Mouse (Mus musculus): ENCODE results near the gene Eln. TPM values are rescaled to one million over a fixed set of nuclear protein-coding genes. Genes with fewer than 3 reads are reported as not detected.

Gene Eln
- total RNA-seq (2012; rRNA removed): 0.85 and 0.98 TPM in 2 replicates

DNA sequence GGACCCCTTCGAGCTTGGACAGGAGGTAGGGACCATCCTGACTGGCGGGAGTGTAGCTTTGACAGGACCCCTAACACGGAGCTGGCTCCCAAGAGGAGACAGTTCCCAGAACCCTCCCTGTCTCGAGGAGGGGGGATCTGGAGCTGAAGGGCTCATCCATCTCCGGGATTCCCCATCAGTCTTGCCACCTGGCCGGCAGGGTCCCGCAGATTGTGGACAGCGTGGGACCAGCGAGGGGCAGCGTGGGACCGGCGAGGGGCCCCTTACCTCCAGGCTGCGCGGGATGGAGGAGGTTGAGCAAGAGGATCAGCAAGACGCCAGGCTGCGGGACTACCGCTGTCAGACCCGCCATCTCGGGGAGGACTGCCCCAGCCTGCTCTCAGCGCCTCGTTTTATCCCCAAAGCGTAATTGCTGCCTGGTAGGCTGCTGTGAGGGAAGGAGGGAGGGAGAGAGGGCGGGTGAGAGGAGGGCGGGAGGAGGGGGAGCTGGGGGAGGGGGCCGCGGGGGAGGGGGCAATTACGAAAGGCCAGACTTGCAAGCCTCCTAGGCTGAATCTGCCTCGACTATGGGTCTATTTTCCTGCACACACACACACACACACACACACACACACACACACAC, at the start of gene Eln:
Eln (minus strand) TSS at position 434 of the 622 bp plus-strand sequence.
- Histone ChIP-seq H3K4me1 (ENCODE audit: control insufficient read depth in 2 of 2, insufficient read depth in 2 of 2, low read length in 2 of 2, poor library complexity in 1 of 2) (peaks cover 0 to 15% of the 10 kb centered on the region in 2 experiments; a peak in 1 of 4 replicates), H3K9me3 (ENCODE audit: control insufficient read depth, insufficient read depth, low read depth, low read length) (no peaks in the 10 kb centered on the region), H3K4me3 (ENCODE audit: insufficient read depth in 1 of 2, low read depth in 1 of 2, low read length in 2 of 2, poor library complexity in 1 of 2, severe bottlenecking in 1 of 2) (peak within 1 kb of the TSS; percentile 12 to 49; a peak in 2 of 4 replicates), H3K9ac (ENCODE audit: insufficient read depth, low read depth, low read length, poor library complexity, severe bottlenecking) (peak within 1 kb of the TSS; percentile 24; the same call in 1 of the 2 replicates), H3K36me3 (ENCODE audit: control insufficient read depth, insufficient read depth, low read length, poor library complexity, severe bottlenecking) (no peaks in the 10 kb centered on the region), H3K27ac (ENCODE audit: insufficient read depth, low read depth, low read length, poor library complexity, severe bottlenecking) (no peak within 1 kb of the TSS)
- no peak for DNase-seq (ENCODE audit: low read depth, low spot score)
- TF ChIP-seq ZC3H11A (IDR thresholded peaks at IDR 0.05; ENCODE audit: borderline replicate concordance, low read depth, low read length) (no peak), CHD2 (IDR thresholded peaks at IDR 0.05; ENCODE audit: low read depth, low read length) (no peak), MAFK (IDR thresholded peaks at IDR 0.05; ENCODE audit: insufficient read depth, low read depth, low read length) (no peak), ZNF384 (IDR thresholded peaks at IDR 0.05; ENCODE audit: low read depth, low read length) (no peak), HCFC1 (IDR thresholded peaks at IDR 0.05; ENCODE audit: borderline replicate concordance, insufficient read depth, low read length) (no peak)
- in situ Hi-C loops (cut with MboI; ENCODE audit: low sequenced_read_pairs in 2 of 2, unreplicated experiment in 2 of 2): no loop called here

- Histone ChIP-seq H3K27ac (ENCODE audit: insufficient read depth, low read depth, low read length, poor library complexity, severe bottlenecking) (no peak overlapping the region), H3K4me1 (ENCODE audit: control insufficient read depth in 2 of 2, insufficient read depth in 2 of 2, low read length in 2 of 2, poor library complexity in 1 of 2) (peaks cover 0 to 6% of the 10 kb centered on the region in 2 experiments; a peak in 1 of 4 replicates), H3K36me3 (ENCODE audit: control insufficient read depth, insufficient read depth, low read length, poor library complexity, severe bottlenecking) (no peaks in the 10 kb centered on the region), H3K9ac (ENCODE audit: insufficient read depth, low read depth, low read length, poor library complexity, severe bottlenecking) (no peak overlapping the region), H3K9me3 (ENCODE audit: control insufficient read depth, insufficient read depth, low read depth, low read length) (no peaks in the 10 kb centered on the region), H3K4me3 (ENCODE audit: insufficient read depth in 1 of 2, low read depth in 1 of 2, low read length in 2 of 2, poor library complexity in 1 of 2, severe bottlenecking in 1 of 2) (no peak overlapping the region)
- no peak for DNase-seq (ENCODE audit: low read depth, low spot score)
- in situ Hi-C loops (cut with MboI; ENCODE audit: low sequenced_read_pairs in 2 of 2, unreplicated experiment in 2 of 2): no loop called here
- TF ChIP-seq HCFC1 (IDR thresholded peaks at IDR 0.05; ENCODE audit: borderline replicate concordance, insufficient read depth, low read length) (no peak), MAFK (IDR thresholded peaks at IDR 0.05; ENCODE audit: insufficient read depth, low read depth, low read length) (no peak), CHD2 (IDR thresholded peaks at IDR 0.05; ENCODE audit: low read depth, low read length) (no peak), ZC3H11A (IDR thresholded peaks at IDR 0.05; ENCODE audit: borderline replicate concordance, low read depth, low read length) (no peak), ZNF384 (IDR thresholded peaks at IDR 0.05; ENCODE audit: low read depth, low read length) (no peak)
Observed at GRCm38 (mm10) chr5:134790080-134790995, 43.2 kb upstream of the Eln start.

DNA sequence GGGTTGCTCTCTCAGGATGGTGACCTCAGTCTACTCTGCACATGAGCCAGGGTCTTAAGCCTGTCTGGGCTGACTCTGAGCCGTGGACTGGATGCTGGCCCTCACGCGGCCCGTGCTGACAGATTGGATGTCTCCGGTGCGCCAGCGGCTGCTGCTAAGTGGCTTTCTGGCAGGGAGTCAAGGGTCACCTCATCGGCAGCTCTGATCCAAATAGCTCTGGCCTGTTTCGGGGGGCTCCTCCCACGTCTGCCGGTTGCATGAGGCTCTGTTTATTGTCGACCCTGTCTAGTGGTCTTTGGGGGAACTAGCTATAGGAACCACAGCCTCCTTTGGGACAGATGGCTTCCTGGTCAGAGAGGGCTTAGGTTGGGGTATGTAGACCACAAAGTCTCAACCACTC, 41.1 kb upstream of the Eln start:
- DNase-seq (ENCODE audit: low read depth, low spot score): no peak
- H3K9ac ChIP-seq (ENCODE audit: insufficient read depth, low read depth, low read length, poor library complexity, severe bottlenecking): no peak overlapping the region
- H3K4me1 ChIP-seq (ENCODE audit: control insufficient read depth in 2 of 2, insufficient read depth in 2 of 2, low read length in 2 of 2, poor library complexity in 1 of 2): peaks cover 0 to 19% of the 10 kb centered on the region in 2 experiments; a peak in 2 of 4 replicates
- TF ChIP-seq ZC3H11A (IDR thresholded peaks at IDR 0.05; ENCODE audit: borderline replicate concordance, low read depth, low read length) (no peak), MAFK (IDR thresholded peaks at IDR 0.05; ENCODE audit: insufficient read depth, low read depth, low read length) (no peak), CHD2 (IDR thresholded peaks at IDR 0.05; ENCODE audit: low read depth, low read length) (no peak), HCFC1 (IDR thresholded peaks at IDR 0.05; ENCODE audit: borderline replicate concordance, insufficient read depth, low read length) (no peak), ZNF384 (IDR thresholded peaks at IDR 0.05; ENCODE audit: low read depth, low read length) (no peak)
- H3K4me3 ChIP-seq (ENCODE audit: insufficient read depth in 1 of 2, low read depth in 1 of 2, low read length in 2 of 2, poor library complexity in 1 of 2, severe bottlenecking in 1 of 2): no peak overlapping the region
- in situ Hi-C loops (cut with MboI; ENCODE audit: low sequenced_read_pairs in 2 of 2, unreplicated experiment in 2 of 2): no loop called here
- H3K27ac ChIP-seq (ENCODE audit: insufficient read depth, low read depth, low read length, poor library complexity, severe bottlenecking): no peak overlapping the region
- H3K36me3 ChIP-seq (ENCODE audit: control insufficient read depth, insufficient read depth, low read length, poor library complexity, severe bottlenecking): no peaks in the 10 kb centered on the region
- H3K9me3 ChIP-seq (ENCODE audit: control insufficient read depth, insufficient read depth, low read depth, low read length): no peaks in the 10 kb centered on the region

- no peak overlapping the region; the same call in 1 of the 2 replicates for H3K27ac ChIP-seq (ENCODE audit: insufficient read depth, low read depth, low read length, poor library complexity, severe bottlenecking)
Observed at GRCm38 (mm10) chr5:134785691-134786371, 38.7 kb upstream of the Eln start.

More at GRCm38 (mm10) chr5:134785691-134786371, 38.7 kb upstream of the Eln start:
- H3K4me1 ChIP-seq (ENCODE audit: control insufficient read depth in 2 of 2, insufficient read depth in 2 of 2, low read length in 2 of 2, poor library complexity in 1 of 2): peaks cover 0 to 20% of the 10 kb centered on the region in 2 experiments; a peak in 2 of 4 replicates
- in situ Hi-C loops (cut with MboI; ENCODE audit: low sequenced_read_pairs in 2 of 2, unreplicated experiment in 2 of 2): no loop called here
- no peak overlapping the region for H3K4me3 ChIP-seq (ENCODE audit: insufficient read depth in 1 of 2, low read depth in 1 of 2, low read length in 2 of 2, poor library complexity in 1 of 2, severe bottlenecking in 1 of 2)
- H3K9ac ChIP-seq (ENCODE audit: insufficient read depth, low read depth, low read length, poor library complexity, severe bottlenecking): peak overlapping the region; percentile 48; the same call in 1 of the 2 replicates
- no peak for TF ChIP-seq ZC3H11A (IDR thresholded peaks at IDR 0.05; ENCODE audit: borderline replicate concordance, low read depth, low read length)
- TF ChIP-seq MAFK (IDR thresholded peaks at IDR 0.05; ENCODE audit: insufficient read depth, low read depth, low read length): no peak
- no peak for TF ChIP-seq CHD2 (IDR thresholded peaks at IDR 0.05; ENCODE audit: low read depth, low read length)
- TF ChIP-seq HCFC1 (IDR thresholded peaks at IDR 0.05; ENCODE audit: borderline replicate concordance, insufficient read depth, low read length): no peak
- no peak for TF ChIP-seq ZNF384 (IDR thresholded peaks at IDR 0.05; ENCODE audit: low read depth, low read length)
- no peaks in the 10 kb centered on the region for H3K36me3 ChIP-seq (ENCODE audit: control insufficient read depth, insufficient read depth, low read length, poor library complexity, severe bottlenecking)
- DNase-seq (ENCODE audit: low read depth, low spot score): no peak
- no peaks in the 10 kb centered on the region for H3K9me3 ChIP-seq (ENCODE audit: control insufficient read depth, insufficient read depth, low read depth, low read length)
